ENCODE assay signal across 8 mouse cellular contexts in the genomic region with DNA sequence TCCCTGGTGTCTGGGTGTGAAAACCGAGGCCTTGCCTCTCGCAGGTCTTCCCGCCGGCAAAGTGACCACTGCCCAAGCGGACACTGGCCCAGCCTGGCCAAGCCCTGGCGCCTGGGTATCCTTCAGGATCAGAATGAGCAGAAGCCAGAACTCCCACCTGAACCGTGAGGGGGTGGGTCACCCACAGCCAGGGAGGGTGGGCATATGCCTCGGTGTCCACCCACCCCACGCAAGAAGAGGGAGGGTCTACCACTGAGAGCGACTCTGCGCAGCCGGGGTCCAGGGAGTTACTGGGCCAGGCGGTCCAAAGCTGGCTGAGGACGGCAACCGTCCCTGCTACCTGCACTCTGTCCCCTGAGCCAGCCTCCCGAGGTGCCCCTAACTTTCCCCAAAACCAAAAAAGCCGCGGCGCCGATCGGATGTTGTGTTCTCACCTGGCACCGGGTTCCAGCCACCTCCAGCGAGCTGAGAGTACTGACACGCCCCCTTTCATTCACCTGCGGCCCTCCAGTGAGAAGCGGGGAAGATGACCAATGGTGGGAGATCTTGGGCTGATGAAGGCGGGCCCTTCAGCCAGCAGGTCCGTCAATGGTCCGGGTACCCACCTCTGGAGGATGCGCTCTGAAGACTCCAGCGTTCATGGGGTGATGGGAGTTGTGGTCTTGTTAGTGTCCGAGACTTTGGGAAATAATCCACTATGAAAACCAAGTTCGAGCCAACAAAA. TPM values are rescaled to one million over a fixed set of nuclear protein-coding genes. Genes with fewer than 3 reads are reported as not detected.
A peak's percentile ranks its signal among the peaks of the same experiment; 100 is the strongest.
DNase-seq lines count a peak whose midpoint lies in the region; ATAC-seq and TF ChIP-seq lines count a peak whose summit lies in the region.

Zbtb8b (minus strand) TSS at position 514 of the 724 bp plus-strand sequence.

- no peak within 1 kb of the TSS for H3K27ac ChIP-seq in forebrain, embryonic 13.5 days
- H3K27ac ChIP-seq in midbrain, embryonic 10.5 days (replicated peaks), result no peak within 1 kb of the TSS
- no peak within 1 kb of the TSS for H3K27ac ChIP-seq in small intestine, adult 2 months (ENCODE audit: insufficient read depth, low read depth, low read length)

- TF ChIP-seq CTCF in small intestine, adult 2 months (IDR thresholded peaks at IDR 0.05; ENCODE audit: extremely low read depth, insufficient read length, insufficient replicate concordance, low read depth, low read length), result no peak

- no peak for TF ChIP-seq POLR2A in small intestine, adult 2 months (IDR thresholded peaks at IDR 0.05; ENCODE audit: low read depth, low read length)

- WGBS in forebrain, embryonic 13.5 days, result under 1% methylated on average over 33 of the region's 33 CpGs
- WGBS in midbrain, embryonic 10.5 days, result 2% methylated on average over 33 of the region's 33 CpGs
- WGBS in small intestine, adult 2 months, result 7% methylated on average over 33 of the region's 33 CpGs

- H3K4me1 ChIP-seq in forebrain, embryonic 13.5 days, result peaks cover 7% of the 10 kb centered on the region; the same call in 1 of the 2 replicates
- peaks cover 12% of the 10 kb centered on the region for H3K4me1 ChIP-seq in midbrain, embryonic 10.5 days
- H3K4me1 ChIP-seq in small intestine, adult 2 months (ENCODE audit: control insufficient read depth, insufficient read depth, insufficient read length, low read length), result peaks cover 7% of the 10 kb centered on the region

- ATAC-seq in forebrain, embryonic 13.5 days, result peak; percentile 95
- ATAC-seq in inflammation-experienced regulatory T-cells, adult 6 months, result no peak

- peak; percentile 21 for DNase-seq in thymus, postnatal 0 days (ENCODE audit: low spot score)
- no peak for DNase-seq in thymus, postnatal 10 days (ENCODE audit: low spot score in 2 of 2)
- DNase-seq in kidney, adult 18-20 months, result peak; percentile 67
- DNase-seq in left cerebral cortex, postnatal 25 days (ENCODE audit: low spot score in 2 of 2), result peak; percentile 85 to 95
- peak; percentile 52 for DNase-seq in midbrain, embryonic 10.5 days (ENCODE audit: low spot score)

- intact Hi-C loops in left cerebral cortex, postnatal 25 days (cut with DNase I), result loop anchor here (5.0 kb wide), 1 partner anchor 143 kb away; no protein-coding TSS in a partner anchor

- peak within 1 kb of the TSS; percentile 44 for H3K4me3 ChIP-seq in forebrain, embryonic 13.5 days
- H3K4me3 ChIP-seq in midbrain, embryonic 10.5 days, result peak within 1 kb of the TSS; percentile 60
- H3K4me3 ChIP-seq in small intestine, adult 2 months (ENCODE audit: low read depth, low read length), result peak within 1 kb of the TSS; percentile 37

- H3K36me3 ChIP-seq in forebrain, embryonic 13.5 days (ENCODE audit: poor library complexity, severe bottlenecking), result no peaks in the 10 kb centered on the region
- no peaks in the 10 kb centered on the region for H3K36me3 ChIP-seq in midbrain, embryonic 10.5 days
- H3K36me3 ChIP-seq in small intestine, adult 2 months (ENCODE audit: control insufficient read depth, insufficient read depth, low read length), result no peaks in the 10 kb centered on the region

- H3K27me3 ChIP-seq in forebrain, embryonic 13.5 days, result peaks cover 43% of the 10 kb centered on the region
- peaks cover 46% of the 10 kb centered on the region for H3K27me3 ChIP-seq in midbrain, embryonic 10.5 days (ENCODE audit: low read depth, poor library complexity, severe bottlenecking)
- peaks cover 23% of the 10 kb centered on the region for H3K27me3 ChIP-seq in small intestine, adult 2 months (ENCODE audit: control insufficient read depth, insufficient read depth, low read length)

- H3K9me3 ChIP-seq in forebrain, embryonic 13.5 days (replicated peaks), result no peaks in the 10 kb centered on the region
- H3K9me3 ChIP-seq in midbrain, embryonic 10.5 days (replicated peaks), result no peaks in the 10 kb centered on the region

- H3K9ac ChIP-seq in forebrain, embryonic 13.5 days, result peak within 1 kb of the TSS; percentile 64

- peak within 1 kb of the TSS; percentile 64 for H3K4me2 ChIP-seq in forebrain, embryonic 13.5 days

RNA-seq across cellular contexts. Expression of gene Zbtb8b, which starts in this region (rescaled TPM):
- polyA plus RNA-seq in thymus, postnatal 0 days (2015; fragmentation: Nextera tagmentation; extraction: Ambion mirVana), result 1.7 and 1.8 TPM in 2 replicates
- polyA plus RNA-seq in forebrain, embryonic 13.5 days (2015; fragmentation: Nextera tagmentation; extraction: Ambion mirVana), result 4.3 and 5.3 TPM in 2 replicates
- total RNA-seq in left cerebral cortex, postnatal 25 days (2021), result 1 to 10 TPM; 4.5 to 4.6 TPM
- polyA plus RNA-seq in midbrain, embryonic 10.5 days (2016; fragmentation: Nextera tagmentation; extraction: Ambion mirVana), result 1.3 and 1.6 TPM in 2 replicates
- polyA plus RNA-seq in small intestine, adult 2 months (2012; rRNA removed), result 0.05 TPM in 1 of 2 replicates, not detected in the other
- not detected for polyA plus RNA-seq in inflammation-experienced regulatory T-cells, adult 6 months (2017; shearing (Covaris generic))

Comparison
In these comparisons a context has a peak if more than half of its experiments do, and no peak if none do; other contexts are left out.
1. DNase-seq: peak in thymus, postnatal 0 days (single experiment), kidney, adult 18-20 months (single experiment), left cerebral cortex, postnatal 25 days (2 of 2) and midbrain, embryonic 10.5 days (single experiment); none in thymus, postnatal 10 days (0 of 2).
2. Peak in every context shown above with its lines, with median percentiles within 50 percentile points of each other: H3K4me3 ChIP-seq.